Mouse (Mus musculus): ENCODE measurements around the gene Sv2b. TPM values are rescaled to one million over a fixed set of nuclear protein-coding genes. Genes with fewer than 3 reads are reported as not detected.
A peak's percentile ranks its signal among the peaks of the same experiment; 100 is the strongest.

Gene Sv2b
- polyA plus RNA-seq, 1 experiment from 2014 or later, result 20.0 TPM

DNA sequence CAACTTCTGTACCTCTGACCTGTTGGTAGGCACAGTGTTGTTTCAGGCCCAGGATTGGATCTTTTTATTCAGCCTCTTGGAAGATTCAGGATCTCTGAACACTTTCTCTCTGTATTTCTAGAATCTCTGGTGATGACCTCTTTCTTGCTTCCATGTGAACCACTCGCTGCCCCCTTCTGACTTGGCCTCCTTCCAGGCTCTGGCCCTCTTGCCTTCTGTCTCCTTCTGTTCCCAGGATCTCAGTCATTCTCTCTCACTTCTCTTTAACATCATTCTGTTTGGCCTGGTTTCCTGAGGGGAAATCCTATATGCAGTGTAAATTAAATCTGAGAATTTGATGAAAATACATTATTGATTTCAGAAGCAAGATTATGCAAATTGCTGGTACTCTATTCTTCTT is 205.2 kb downstream of the Sv2b start:
- no peak overlapping the region for H3K27ac ChIP-seq
- DNase-seq (ENCODE audit: low spot score) (no peak), ATAC-seq (ENCODE audit: low FRiP score) (no peak)
- H3K9me3 ChIP-seq (ENCODE audit: control insufficient read depth, low read length), result no peaks in the 10 kb centered on the region
- 64% methylated on average over 1 of the region's 1 CpGs for WGBS
- H3K4me3 ChIP-seq (replicated peaks; ENCODE audit: low read length), result no peak overlapping the region
- H3K27me3 ChIP-seq (ENCODE audit: control insufficient read depth, insufficient read depth, low read length), result no peaks in the 10 kb centered on the region
- H3K4me2 ChIP-seq (replicated peaks), result no peak overlapping the region
- no peak overlapping the region for H3K9ac ChIP-seq
- H3K4me1 ChIP-seq (replicated peaks; ENCODE audit: control insufficient read depth, insufficient read depth, low read length), result no peaks in the 10 kb centered on the region
- no peaks in the 10 kb centered on the region for H3K36me3 ChIP-seq (replicated peaks; ENCODE audit: control insufficient read depth, insufficient read depth)

DNA sequence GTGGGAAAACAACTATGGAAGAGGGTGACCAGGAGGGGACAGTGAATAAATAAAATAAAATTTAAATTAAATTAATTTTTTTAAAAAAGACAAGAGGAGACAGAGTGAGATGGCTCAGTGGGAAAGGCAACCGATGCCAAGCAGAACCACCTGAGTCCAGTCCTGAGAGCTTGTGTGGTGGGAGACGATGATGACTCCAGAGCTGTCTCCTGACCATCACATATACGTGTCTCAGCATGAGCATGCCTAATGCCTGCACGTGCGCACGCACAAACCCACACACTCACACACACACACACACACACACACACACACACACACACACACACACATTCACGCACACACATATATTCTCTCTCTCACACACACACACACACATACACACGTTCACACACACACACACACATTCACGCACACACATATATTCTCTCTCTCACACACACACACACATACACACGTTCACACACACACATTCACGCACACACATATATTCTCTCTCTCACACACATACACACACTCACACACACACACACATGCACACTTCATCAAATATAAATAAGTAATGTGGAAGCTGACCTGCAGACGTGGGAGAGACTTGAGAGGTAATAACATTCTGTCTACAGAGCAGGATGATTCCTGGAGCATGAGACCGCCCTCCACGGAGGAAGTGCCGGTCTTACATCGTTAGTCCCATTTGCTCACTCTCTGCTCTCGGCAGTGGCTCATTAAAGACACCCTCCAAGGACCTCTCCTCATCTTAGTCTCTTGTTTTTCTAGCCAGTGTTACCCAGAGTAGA is 206.3 kb downstream of the Sv2b start:
- ATAC-seq (ENCODE audit: low FRiP score), result no peak
- Histone ChIP-seq H3K9ac (no peak overlapping the region), H3K4me2 (replicated peaks) (no peak overlapping the region), H3K27me3 (ENCODE audit: control insufficient read depth, insufficient read depth, low read length) (no peaks in the 10 kb centered on the region), H3K4me1 (replicated peaks; ENCODE audit: control insufficient read depth, insufficient read depth, low read length) (no peaks in the 10 kb centered on the region), H3K9me3 (ENCODE audit: control insufficient read depth, low read length) (no peaks in the 10 kb centered on the region), H3K27ac (no peak overlapping the region), H3K4me3 (replicated peaks; ENCODE audit: low read length) (no peak overlapping the region), H3K36me3 (replicated peaks; ENCODE audit: control insufficient read depth, insufficient read depth) (no peaks in the 10 kb centered on the region)
- WGBS, result 76% methylated on average over 17 of the region's 17 CpGs
- DNase-seq (ENCODE audit: low spot score), result no peak

DNA sequence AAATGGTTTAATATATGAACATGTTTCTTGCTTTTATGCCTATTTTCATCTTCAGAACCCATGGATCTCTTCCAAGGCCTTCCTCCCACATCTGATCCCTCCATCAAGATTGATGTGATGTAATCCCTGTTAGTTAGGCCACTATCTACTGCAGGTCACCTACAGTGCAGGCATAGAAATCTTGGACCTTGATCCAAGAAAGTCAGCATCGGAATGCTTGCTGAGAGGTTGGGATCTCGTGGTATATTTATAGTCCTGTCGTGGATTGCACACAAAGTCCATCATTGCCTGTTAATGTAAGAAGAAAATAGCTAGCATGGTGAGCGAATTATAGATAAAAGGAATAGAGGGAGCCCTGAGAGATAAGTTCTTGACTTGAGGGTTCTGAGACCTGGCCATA is 223.6 kb downstream of the Sv2b start:
- ATAC-seq (ENCODE audit: low FRiP score) (no peak), DNase-seq (ENCODE audit: low spot score) (no peak)
- Histone ChIP-seq H3K27me3 (ENCODE audit: control insufficient read depth, insufficient read depth, low read length) (no peaks in the 10 kb centered on the region), H3K27ac (no peak overlapping the region), H3K4me1 (replicated peaks; ENCODE audit: control insufficient read depth, insufficient read depth, low read length) (no peaks in the 10 kb centered on the region), H3K9ac (no peak overlapping the region), H3K4me3 (replicated peaks; ENCODE audit: low read length) (no peak overlapping the region), H3K4me2 (replicated peaks) (no peak overlapping the region), H3K36me3 (replicated peaks; ENCODE audit: control insufficient read depth, insufficient read depth) (no peaks in the 10 kb centered on the region), H3K9me3 (ENCODE audit: control insufficient read depth, low read length) (no peaks in the 10 kb centered on the region)
- WGBS, result 86% methylated on average over 4 of the region's 4 CpGs

DNA sequence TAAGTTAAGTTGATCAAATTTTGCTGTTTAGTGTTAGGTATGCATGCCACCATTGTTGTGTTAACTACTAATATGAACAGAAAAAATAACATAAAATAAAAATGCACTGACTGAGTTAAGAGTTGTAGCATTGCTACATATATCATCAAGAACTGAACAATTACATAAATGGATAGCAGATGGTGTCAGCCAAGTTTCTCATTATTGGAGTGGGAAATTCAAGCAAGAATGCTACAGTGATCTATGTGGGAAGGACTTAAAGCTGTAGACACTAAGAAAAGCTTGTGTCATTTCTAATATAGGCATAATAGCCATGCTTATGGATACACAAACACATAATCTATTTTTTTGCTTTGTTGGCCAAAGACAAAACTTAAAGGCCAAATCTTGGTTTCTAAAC is 228.9 kb downstream of the Sv2b start:
- H3K9ac ChIP-seq, result no peak overlapping the region
- no peak overlapping the region for H3K27ac ChIP-seq
- no peaks in the 10 kb centered on the region for H3K4me1 ChIP-seq (replicated peaks; ENCODE audit: control insufficient read depth, insufficient read depth, low read length)
- no peaks in the 10 kb centered on the region for H3K9me3 ChIP-seq (ENCODE audit: control insufficient read depth, low read length)
- no peaks in the 10 kb centered on the region for H3K27me3 ChIP-seq (ENCODE audit: control insufficient read depth, insufficient read depth, low read length)
- no peak overlapping the region for H3K4me2 ChIP-seq (replicated peaks)
- DNase-seq (ENCODE audit: low spot score) (no peak), ATAC-seq (ENCODE audit: low FRiP score) (no peak)
- no peak overlapping the region for H3K4me3 ChIP-seq (replicated peaks; ENCODE audit: low read length)
- no peaks in the 10 kb centered on the region for H3K36me3 ChIP-seq (replicated peaks; ENCODE audit: control insufficient read depth, insufficient read depth)

DNA sequence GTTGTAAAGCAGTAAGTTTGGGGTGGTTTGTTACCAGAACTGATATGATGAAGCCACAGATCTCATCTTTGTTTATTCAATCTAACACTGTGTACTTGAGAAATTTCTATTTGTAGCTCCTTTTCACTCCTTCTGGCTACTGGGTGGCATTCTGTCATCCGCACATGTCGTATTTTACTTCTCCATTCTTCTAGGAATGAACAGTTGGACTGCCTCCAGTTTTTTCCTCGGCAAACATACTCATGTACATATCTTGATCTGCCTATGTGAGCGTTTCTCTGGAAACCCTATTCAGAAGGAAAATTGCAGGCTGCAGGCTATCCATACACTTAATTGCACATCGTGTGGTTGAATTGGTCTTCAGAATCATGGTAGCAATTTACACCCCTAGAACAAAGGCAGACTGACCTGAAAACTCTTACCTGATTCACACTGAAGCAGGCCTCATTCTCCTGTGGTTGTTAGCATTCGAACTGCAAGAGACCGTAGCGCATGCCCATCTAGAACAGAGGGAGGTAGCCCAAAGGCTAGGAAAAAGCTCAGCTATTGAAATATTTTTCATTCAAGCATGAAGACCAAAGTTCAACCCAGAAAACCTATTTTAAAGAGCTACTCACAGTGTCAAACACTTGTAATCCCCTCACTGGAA is 231.4 kb downstream of the Sv2b start:
- Histone ChIP-seq H3K4me1 (replicated peaks; ENCODE audit: control insufficient read depth, insufficient read depth, low read length) (no peaks in the 10 kb centered on the region), H3K27ac (no peak overlapping the region), H3K4me3 (replicated peaks; ENCODE audit: low read length) (no peak overlapping the region), H3K27me3 (ENCODE audit: control insufficient read depth, insufficient read depth, low read length) (no peaks in the 10 kb centered on the region), H3K9ac (no peak overlapping the region), H3K36me3 (replicated peaks; ENCODE audit: control insufficient read depth, insufficient read depth) (no peaks in the 10 kb centered on the region), H3K4me2 (replicated peaks) (no peak overlapping the region), H3K9me3 (ENCODE audit: control insufficient read depth, low read length) (no peaks in the 10 kb centered on the region)
- DNase-seq (ENCODE audit: low spot score), result peak; percentile 42
- no peak for ATAC-seq (ENCODE audit: low FRiP score)
- WGBS, result 65% methylated on average over 8 of the region's 8 CpGs

Other genes with a start within 250 kb of the Sv2b start
- 19.1 and 19.8 TPM in 2 replicates for gene Akap13, start 146.3 kb upstream of the Sv2b start, polyA plus RNA-seq (2014; fragmentation: Nextera tagmentation; extraction: Ambion mirVana)

Data from hindbrain, embryonic 14.5 days (tissue).